Mouse (Mus musculus) G1E (cell line): Measurements from ENCODE around the gene Rsbn1l.

Source experiments
- CTCF ChIP-seq: IDR thresholded peaks from 2 replicates; pipeline ENCODE4 v1.5.1; 2012; ENCODE audit warnings: low read depth, low read length, inconsistent platforms, mixed read lengths
- TAL1 ChIP-seq: conservative IDR thresholded peaks from 2 replicates; pipeline ENCODE4 v1.6.1; 2012; ENCODE audit warnings: low read depth, low read length, inconsistent platforms, mixed read lengths

- TF ChIP-seq CTCF = no peak
- no peak for TF ChIP-seq TAL1
Measured at GRCm38 (mm10) chr5:20946906-20947305, 9.3 kb downstream of the Rsbn1l start.
